Mouse (Mus musculus): ENCODE results near the gene Cd27.

GRCm38 (mm10) chr6:125232045-125232437 is 4.8 kb downstream of the Cd27 start:
- TF ChIP-seq CTCF (IDR thresholded peaks at IDR 0.05; ENCODE audit: low read depth) = no peak
- no peak for TF ChIP-seq EP300 (optimal IDR thresholded peaks at IDR 0.05)

Measured in stomach, postnatal 0 days (tissue).